Mouse (Mus musculus): ENCODE results near the gene Il9.

The Il9 gene

DNA sequence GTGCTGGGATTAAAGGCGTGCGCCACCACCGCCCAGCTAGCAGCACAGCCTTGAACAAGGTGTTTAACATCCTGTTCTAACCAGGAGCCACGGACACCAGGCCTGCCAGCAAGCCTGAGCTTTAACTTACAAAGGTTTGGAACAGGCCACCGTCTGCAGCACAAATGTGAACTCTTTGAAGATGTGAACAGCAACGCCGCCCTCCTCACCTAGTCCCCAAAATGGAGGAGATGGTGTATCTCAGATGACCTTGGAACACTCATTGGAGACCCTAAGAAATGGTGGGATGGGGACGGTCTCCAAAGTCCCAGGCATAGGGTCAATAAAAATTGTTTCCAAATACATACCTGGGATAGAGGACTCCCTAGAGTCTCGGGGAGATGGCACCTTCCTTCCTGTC is 9.4 kb downstream of the Il9 start:
- in situ Hi-C loops (cut with MboI, MseI): no loop called here

DNA sequence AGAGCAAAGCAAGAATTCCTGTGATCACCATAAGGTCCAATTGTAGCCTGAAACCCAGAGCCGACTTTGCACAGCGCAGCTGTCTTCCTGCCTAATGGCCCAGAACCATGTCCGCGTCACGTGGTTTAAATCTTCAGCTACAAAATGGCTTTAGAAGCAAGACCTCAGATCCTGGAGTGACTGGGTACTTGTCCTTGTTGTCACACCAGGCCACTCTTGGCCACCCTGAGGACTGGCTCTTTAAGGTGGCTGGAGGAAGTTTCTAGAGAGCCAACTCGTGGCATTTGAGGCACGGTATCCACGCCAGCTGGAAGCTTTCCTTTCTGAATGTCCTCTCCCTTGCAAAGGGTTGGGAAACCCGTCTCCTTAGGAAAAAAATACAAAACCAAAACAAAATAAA is 10.1 kb downstream of the Il9 start:
- in situ Hi-C loops (cut with MboI, MseI): no loop called here

GRCm38 (mm10) chr13:56471211-56471610 is 10.8 kb downstream of the Il9 start:
- in situ Hi-C loops (cut with MboI, MseI): no loop called here

- in situ Hi-C loops (cut with MboI, MseI): no loop called here
These were observed 13.5 kb downstream of the Il9 start for GRCm38 (mm10) chr13:56468536-56468935.

DNA sequence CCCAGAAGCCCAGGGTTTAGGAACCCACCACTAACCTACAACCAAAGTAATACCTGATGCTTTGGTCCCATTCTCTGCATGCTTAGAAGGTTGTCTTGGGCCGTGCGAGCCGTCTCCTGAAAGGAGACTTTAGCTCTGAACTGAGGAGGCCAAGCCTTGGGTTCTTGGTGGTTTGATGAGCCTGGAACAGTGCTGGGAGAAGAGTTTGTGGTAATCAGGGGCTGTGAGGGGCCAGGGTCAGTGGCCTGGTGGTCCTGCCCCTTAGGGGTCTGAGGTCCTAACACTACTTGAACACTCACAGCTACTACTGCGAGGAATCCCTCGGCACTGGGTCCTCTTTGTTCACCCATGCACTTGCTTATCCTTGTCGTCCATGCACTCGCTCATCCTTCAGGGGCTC is 14.3 kb downstream of the Il9 start:
- in situ Hi-C loops (cut with MboI, MseI): no loop called here

DNA sequence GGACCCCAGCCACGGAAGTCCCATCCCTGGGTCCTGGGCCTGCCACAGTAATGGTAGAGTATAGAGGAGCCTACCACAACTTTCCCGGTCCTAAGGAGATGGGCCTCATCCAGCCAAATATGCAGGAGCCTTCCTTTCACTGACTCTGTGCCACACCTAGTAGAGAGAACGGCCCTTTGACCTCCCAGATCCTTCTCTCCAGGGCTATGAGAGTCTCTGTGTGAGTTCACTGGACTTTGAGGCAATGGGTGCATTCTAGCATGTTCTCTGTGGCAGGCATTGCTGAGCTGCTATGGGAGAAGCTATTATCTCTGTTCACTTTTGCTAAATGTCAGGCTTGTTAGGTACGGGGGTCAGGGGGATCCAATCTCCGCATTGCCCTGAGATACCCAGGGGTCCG is 18.3 kb downstream of the Il9 start:
- in situ Hi-C loops (cut with MboI, MseI): no loop called here

GRCm38 (mm10) chr13:56463261-56463660 is 18.8 kb downstream of the Il9 start:
- in situ Hi-C loops (cut with MboI, MseI): no loop called here

DNA sequence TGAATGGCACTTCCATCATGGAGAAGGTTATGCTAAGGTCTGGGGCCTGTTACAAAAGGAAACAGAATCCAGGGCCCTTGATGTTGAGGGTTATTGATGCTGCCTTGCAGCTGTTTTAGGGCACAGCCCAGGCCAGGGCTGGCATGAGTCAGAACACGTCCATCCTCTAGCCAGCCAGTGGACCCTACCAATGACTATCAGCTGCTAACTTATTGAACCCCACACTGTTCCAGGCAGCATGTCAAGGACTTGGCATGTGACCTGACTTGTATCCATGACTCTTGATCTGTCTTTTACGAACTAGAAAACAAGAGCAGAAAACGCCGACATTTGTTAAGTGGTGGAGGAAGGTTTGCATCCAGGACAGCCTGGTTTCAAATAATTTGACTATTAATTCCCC is 19.3 kb downstream of the Il9 start:
- in situ Hi-C loops (cut with MboI, MseI): no loop called here

DNA sequence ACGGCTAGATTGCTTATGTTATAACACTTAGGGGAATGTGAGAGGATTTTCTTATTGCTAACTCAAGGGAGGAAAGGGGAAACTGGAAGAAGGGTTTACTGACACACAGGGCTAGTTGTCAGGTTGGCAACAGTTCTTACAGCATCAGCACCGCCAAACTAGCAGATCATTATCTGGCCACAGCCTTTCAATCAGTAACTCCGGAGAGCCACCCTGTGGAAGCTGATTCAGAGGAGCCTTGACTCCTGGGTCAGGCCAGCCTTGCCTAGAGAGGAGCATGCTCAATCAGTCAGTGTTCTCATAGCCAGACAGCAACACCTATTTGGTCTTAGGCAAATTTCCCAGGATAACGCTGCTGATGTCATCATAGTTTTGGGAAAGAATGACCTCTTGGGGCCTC is 20.6 kb downstream of the Il9 start:
- in situ Hi-C loops (cut with MboI, MseI): no loop called here

DNA sequence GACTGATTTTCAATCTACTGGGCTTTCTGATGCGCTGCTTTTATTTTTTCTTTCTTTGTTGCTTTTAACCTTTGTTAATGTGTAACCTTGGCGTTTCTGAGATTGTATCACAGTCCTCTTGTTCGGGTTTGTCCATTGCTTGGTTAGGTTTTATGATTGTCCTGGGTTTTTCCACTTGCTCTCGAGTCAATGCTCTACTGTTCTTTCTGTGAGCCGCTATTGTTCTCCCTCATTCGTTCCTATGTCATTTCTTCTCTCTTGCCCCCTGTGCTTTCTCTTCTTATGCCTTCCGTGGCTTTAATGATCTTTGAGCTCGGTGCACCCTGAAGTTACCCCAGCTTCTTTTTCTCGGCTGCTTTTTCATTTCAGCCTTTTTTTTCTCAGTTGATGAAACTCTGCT is 24.0 kb downstream of the Il9 start:
- in situ Hi-C loops (cut with MboI, MseI): no loop called here

DNA sequence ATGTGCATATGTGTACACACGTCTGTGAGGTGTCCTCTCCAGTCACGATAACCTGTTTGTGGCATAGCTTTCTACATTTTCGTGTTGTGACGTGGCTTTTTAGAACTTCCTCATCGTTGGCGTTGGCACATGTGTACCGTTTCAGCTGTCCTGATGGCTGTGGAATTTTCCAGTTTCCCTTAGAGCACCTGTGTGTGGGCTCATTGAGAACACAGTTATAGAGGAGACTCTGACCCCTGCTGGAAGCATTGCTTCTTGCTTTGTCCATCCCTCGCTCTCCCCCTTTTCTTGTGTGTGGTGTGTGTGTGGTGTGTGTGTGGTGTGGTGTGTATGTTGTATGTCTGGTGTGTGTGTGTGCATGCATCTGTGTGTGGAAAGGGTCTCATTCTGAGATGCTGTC is 32.0 kb downstream of the Il9 start:
- in situ Hi-C loops (cut with MboI, MseI): no loop called here

- in situ Hi-C loops (cut with MboI, MseI): no loop called here
These were observed 32.6 kb downstream of the Il9 start for GRCm38 (mm10) chr13:56449239-56450030.

DNA sequence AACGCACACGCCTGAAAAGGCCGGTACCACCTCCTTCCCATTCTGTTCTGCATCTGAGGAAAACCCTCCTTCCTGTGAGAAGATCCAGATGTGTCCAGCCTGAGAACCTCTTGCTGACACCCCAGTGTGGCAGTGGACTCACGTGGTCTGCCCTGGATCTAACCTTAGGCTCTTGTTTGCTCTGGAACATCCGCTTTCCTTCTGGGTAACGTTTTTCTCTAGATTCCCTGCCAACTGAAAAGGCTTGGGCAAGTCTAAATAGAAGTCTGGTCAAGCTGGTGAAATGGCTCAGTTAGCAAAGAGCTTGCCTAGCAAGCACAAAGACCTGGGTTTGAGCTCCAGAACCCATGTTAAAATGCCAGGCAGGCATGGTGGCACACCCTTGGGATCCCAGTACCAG is 37.0 kb downstream of the Il9 start:
- in situ Hi-C loops (cut with MboI, MseI): no loop called here

DNA sequence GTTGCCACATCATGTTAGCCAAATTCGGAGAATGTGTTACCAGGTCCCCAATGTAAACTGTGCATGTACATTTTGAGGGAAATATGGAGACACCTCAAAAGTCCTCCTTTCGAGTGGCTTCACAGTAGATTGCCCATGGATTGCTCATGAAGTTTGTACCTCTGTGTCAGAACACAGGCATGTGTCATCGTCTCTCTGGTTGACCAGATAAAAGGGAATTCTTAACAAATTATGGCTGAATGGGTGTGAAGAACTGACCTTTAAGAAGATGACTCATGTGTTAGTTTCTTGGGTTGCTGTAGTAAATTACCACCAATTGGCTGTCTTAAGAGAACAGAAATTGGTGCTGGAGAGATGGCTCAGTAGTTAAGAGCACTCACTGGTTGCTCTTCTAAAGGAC is 37.9 kb downstream of the Il9 start:
- in situ Hi-C loops (cut with MboI, MseI): no loop called here

DNA sequence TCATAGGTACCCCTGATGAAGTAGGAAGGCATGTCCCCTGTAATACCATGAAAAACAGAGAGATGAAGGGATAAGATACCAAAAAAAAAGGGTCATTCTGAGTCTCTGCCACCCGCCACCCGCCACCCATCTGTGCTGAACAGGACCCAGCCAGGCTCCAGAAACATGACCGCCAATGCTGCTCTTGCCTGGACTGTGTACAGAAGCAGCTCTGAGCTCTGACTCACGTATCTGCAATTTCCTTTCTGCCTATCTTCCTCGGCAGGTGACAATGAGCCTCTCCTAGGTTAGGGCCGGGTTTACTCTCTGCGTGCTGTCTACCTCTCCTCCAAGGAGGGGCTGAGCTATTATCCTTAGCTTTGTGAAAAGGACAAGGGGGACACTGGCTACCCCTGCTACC is 38.6 kb downstream of the Il9 start:
- in situ Hi-C loops (cut with MboI, MseI): no loop called here

DNA sequence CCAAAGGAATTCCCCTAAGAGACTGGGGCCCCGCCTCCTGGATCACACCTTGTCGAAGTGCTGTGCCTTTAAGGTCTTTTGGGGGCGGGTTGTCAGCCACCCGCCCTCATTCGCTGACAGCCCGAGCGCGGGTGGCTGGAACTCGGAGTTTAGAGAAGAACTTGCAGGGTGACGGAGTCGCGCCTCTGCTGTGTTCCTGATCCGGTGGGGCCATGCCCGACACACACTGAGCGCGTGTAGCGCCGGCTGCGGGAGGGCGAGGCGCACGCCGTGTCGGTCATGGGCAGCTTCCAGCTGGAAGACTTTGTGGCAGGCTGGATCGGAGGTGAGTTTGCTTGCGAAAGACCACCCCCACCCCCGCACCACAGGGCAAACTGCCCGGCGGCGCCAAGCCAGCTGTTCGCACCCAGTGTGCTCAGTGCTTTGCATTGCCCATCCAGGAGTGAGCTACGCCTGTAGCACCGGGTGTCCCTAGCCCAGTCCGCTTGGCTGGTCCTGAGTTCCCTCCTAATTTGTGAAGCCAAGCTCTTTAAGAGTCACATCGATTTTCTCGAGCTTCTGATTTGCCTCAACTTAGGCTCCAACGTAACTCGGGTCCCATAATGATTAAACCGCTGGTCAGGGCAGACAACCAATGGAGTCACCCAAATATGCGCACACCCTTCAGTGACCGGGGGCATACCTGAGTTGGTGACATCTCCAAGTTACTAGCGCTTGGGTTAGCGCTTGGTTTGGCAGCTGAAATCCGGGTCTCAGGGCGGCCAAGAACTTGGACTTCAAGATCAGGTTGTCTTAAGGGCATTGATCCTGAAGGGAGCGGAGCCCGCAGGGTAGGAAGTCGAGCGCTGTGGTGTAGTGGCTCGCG is 43.6 kb downstream of the Il9 start, which contains the start of gene Slc25a48:
Gene Slc25a48 (plus strand): TSS at position 145 of the 865 bp plus-strand sequence.
- in situ Hi-C loops (cut with MboI, MseI): no loop called here

DNA sequence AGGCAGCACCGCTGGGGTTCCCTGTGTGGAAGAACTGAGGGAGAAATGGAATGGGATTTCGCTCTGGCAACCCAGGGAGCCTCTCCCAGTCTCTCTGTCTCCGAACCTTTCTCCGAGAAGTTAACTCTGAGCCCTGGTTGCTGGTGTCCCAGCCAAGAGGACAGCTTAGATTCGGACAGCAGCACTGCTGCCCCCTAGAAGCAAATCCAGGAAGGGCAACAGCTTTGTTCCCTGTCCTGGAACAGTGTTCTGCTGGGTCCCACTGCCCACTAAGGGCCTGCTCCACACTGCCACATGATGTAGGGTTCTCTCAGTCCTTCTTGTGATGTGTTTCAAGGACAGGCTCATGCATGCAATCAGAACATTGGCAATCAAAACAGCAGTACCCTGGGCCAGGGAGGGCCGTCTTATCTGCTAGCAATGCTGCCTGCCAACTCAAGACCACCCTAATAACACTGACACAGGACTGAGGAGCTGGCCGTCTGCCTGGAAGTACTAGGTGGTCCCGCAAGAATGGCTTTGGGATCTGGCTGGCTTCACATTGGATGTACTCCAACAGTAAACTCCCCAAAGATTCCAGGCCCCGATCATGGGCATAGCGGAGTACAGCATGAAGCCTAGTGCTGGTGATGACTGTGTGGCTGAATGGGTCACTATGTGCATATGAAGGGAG is 46.3 kb downstream of the Il9 start:
- in situ Hi-C loops (cut with MboI, MseI): no loop called here

GRCm38 (mm10) chr13:56434311-56434751 is 47.7 kb downstream of the Il9 start:
- in situ Hi-C loops (cut with MboI, MseI): no loop called here

DNA sequence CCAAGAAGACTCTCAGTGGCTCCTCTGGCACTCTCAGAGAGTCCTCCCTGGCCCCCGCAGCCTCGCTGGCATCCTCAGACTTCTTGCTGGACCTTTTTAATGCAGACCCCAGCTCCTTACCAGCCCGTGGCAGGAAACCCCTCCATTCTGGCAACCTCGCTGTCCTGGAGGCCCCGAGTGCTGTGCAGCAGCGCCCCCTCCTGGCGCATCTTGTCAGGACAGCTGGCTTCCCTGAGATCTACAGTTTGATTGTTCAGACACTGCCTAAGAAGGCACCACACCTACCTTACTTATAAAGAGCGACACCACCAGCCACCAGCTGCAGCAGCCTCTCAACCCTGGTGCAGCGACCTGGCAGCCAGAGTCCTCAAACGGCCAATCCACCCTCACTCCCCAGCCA is 48.6 kb downstream of the Il9 start:
- in situ Hi-C loops (cut with MboI, MseI): no loop called here

DNA sequence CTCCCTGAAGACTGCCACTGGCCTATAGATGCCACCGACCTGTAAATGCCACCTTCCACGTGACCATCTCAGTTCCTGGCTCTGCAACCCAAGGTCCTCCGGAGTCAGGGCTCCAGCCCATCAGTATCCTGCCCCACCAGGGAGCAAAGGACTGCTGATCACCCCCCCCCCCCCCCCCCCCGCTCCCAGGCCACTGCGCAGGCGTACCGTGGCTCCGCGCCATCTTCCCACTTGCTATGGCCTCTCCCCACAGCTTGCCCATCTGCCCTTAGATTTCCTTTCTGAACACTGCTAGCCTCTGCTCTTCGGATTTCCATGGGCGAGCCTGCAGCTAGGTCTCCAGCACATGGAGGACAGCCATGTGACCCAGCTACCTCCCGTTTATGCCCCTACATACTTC is 49.5 kb downstream of the Il9 start:
- in situ Hi-C loops (cut with MboI, MseI): no loop called here
